Mouse (Mus musculus): ENCODE data around the gene Rab19.

GRCm38 (mm10) chr6:39346991-39347501 lies 33.9 kb upstream of the Rab19 start:
- no peak for TF ChIP-seq POLR2A (IDR thresholded peaks at IDR 0.05; ENCODE audit: insufficient read depth, low read length)
- no peak for TF ChIP-seq CTCF (IDR thresholded peaks at IDR 0.05; ENCODE audit: low read depth, low read length)
- TF ChIP-seq EP300 (IDR thresholded peaks at IDR 0.05; ENCODE audit: insufficient read depth, low read depth, low read length): no peak

Data from ES-Bruce4 (cell line).